Mouse (Mus musculus) G1E (cell line): Measurements from ENCODE around the gene Larp1.

Source experiments
- CTCF ChIP-seq: IDR thresholded peaks from 2 replicates; pipeline ENCODE4 v1.5.1; 2012; ENCODE audit warnings: low read depth, low read length, inconsistent platforms, mixed read lengths
- POLR2AphosphoS5 ChIP-seq: IDR thresholded peaks from 2 replicates; pipeline ENCODE4 v1.6.1; 2012; ENCODE audit warnings: low read depth, low read length, inconsistent platforms; ENCODE audit not compliant: insufficient replicate concordance

GRCm38 (mm10) chr11:58017422-58017821 lies 8.6 kb downstream of the Larp1 start:
- TF ChIP-seq CTCF (no peak), POLR2AphosphoS5 (no peak)
